Mouse (Mus musculus) CH12.LX (cell line): ENCODE measurements around the gene B3gnt8.

ENCODE experiments used
- CTCF ChIP-seq, 2 experiments: IDR thresholded peaks in 1 of 2; conservative IDR thresholded peaks in 1 of 2; 2 replicates each; pipeline ENCODE4 v1.5.1; 2011 to 2012; ENCODE audit warnings: low read depth in 2 of 2, low read length in 2 of 2, improper control_type of control experiment in 1 of 2, inconsistent platforms in 1 of 2, mild to moderate bottlenecking in 1 of 2, moderate library complexity in 1 of 2
- E2F4 ChIP-seq: IDR thresholded peaks from 2 replicates; pipeline ENCODE4 v1.6.1; 2011; ENCODE audit warnings: low read depth, low read length, improper control_type of control experiment; ENCODE audit not compliant: insufficient replicate concordance
- ETS1 ChIP-seq: conservative IDR thresholded peaks from 2 replicates; pipeline ENCODE4 v1.6.1; 2012; ENCODE audit warnings: low read depth, mild to moderate bottlenecking, inconsistent platforms, low read length, improper control_type of control experiment, moderate library complexity
- HCFC1 ChIP-seq: IDR thresholded peaks from 2 replicates; pipeline ENCODE4 v1.6.1; 2012; ENCODE audit warnings: low read depth, mild to moderate bottlenecking, inconsistent platforms, low read length, improper control_type of control experiment
- MXI1 ChIP-seq: IDR thresholded peaks from 2 replicates; pipeline ENCODE4 v1.6.1; 2011; ENCODE audit warnings: mild to moderate bottlenecking, low read depth, low read length, improper control_type of control experiment
- NELFE ChIP-seq: IDR thresholded peaks from 2 replicates; pipeline ENCODE4 v1.6.1; 2011; ENCODE audit warnings: low read depth, low read length, improper control_type of control experiment
- NRF1 ChIP-seq: IDR thresholded peaks from 2 replicates; pipeline ENCODE4 v1.6.1; 2014; ENCODE audit warnings: low read depth, mild to moderate bottlenecking, inconsistent platforms, low read length, improper control_type of control experiment, moderate library complexity
- POLR2A ChIP-seq: IDR thresholded peaks from 2 replicates; pipeline ENCODE4 v1.6.1; 2011; ENCODE audit warnings: low read depth, mild to moderate bottlenecking, improper control_type of control experiment, low read length
- SMC3 ChIP-seq: IDR thresholded peaks from 2 replicates; pipeline ENCODE4 v1.6.1; 2011; ENCODE audit warnings: low read depth, low read length, improper control_type of control experiment
- TCF12 ChIP-seq: IDR thresholded peaks from 2 replicates; pipeline ENCODE4 v1.6.1; 2014; ENCODE audit warnings: low read depth, mild to moderate bottlenecking, inconsistent platforms, low read length, improper control_type of control experiment
- USF1 ChIP-seq: IDR thresholded peaks from 2 replicates; pipeline ENCODE4 v1.6.1; 2014; ENCODE audit warnings: low read depth, mild to moderate bottlenecking, inconsistent platforms, low read length, improper control_type of control experiment
- USF2 ChIP-seq: conservative IDR thresholded peaks from 2 replicates; pipeline ENCODE4 v1.6.1; 2011; ENCODE audit warnings: low read depth, low read length, improper control_type of control experiment
- ZKSCAN1 ChIP-seq: IDR thresholded peaks from 2 replicates; pipeline ENCODE4 v1.6.1; 2012; ENCODE audit warnings: low read depth, inconsistent platforms, low read length, improper control_type of control experiment, borderline replicate concordance

GRCm38 (mm10) chr7:25658657-25659472 lies 32.4 kb downstream of the B3gnt8 start, which contains the start of the genes Bckdha and Exosc5:
- TF ChIP-seq POLR2A (peak; percentile 95), E2F4 (0 out of 2 replicates have a peak, but pooled peaks have one; percentile 26), ZKSCAN1 (no peak), TCF12 (peak; percentile 68), NRF1 (peak; percentile 98), CTCF (conservative IDR thresholded peaks at IDR 0.05 in 1 of 2, IDR thresholded peaks at IDR 0.05 in 1 of 2; ENCODE audit: low read depth in 2 of 2, low read length in 2 of 2) (0 out of 4 replicates have a peak, but pooled peaks of 1 of the 2 experiments have one; percentile 24), SMC3 (no peak), MXI1 (peak; percentile 99), USF1 (peak; percentile 66), USF2 (no peak; the same call in 1 of the 2 replicates), HCFC1 (peak; percentile 87), ETS1 (no peak), NELFE (peak; percentile 93)
